Mouse (Mus musculus) kidney, adult 2 months (tissue): ENCODE measurements around the gene Ccn2. TPM values are rescaled to one million over a fixed set of nuclear protein-coding genes. Genes with fewer than 3 reads are reported as not detected.
"Not testable (repeated sequence)": the region's sequence is repeated elsewhere in the genome, so short reads cannot be mapped to it uniquely, and the experiment has no call there.

ENCODE experiments used
- DNase-seq: peaks from one replicate; pipeline ENCODE4 v3.0.0; 2021
- H3K27ac ChIP-seq: fragments of 200-500 bp; 2 replicates; pipeline ENCODE4 v1.5.1; 2012; ENCODE audit warnings: low read depth, low read length, control low read depth, inconsistent platforms; ENCODE audit not compliant: insufficient read depth
- H3K27me3 ChIP-seq: fragments of 200-500 bp; replicated peaks from 2 replicates; pipeline ENCODE4 v1.6.1; 2012; ENCODE audit warnings: mild to moderate bottlenecking, moderate library complexity, low read length, inconsistent platforms; ENCODE audit not compliant: control insufficient read depth, insufficient read depth
- H3K36me3 ChIP-seq: fragments of 200-500 bp; 2 replicates; pipeline ENCODE4 v1.6.1; 2012; ENCODE audit warnings: mild to moderate bottlenecking, moderate library complexity, low read length, inconsistent platforms; ENCODE audit not compliant: control insufficient read depth, insufficient read depth
- H3K4me1 ChIP-seq: fragments of 200-500 bp; 2 replicates; pipeline ENCODE4 v1.6.1; 2011; ENCODE audit warnings: low read length; ENCODE audit not compliant: control insufficient read depth, insufficient read depth
- H3K4me3 ChIP-seq: fragments of 200-500 bp; 2 replicates; pipeline ENCODE4 v1.5.1; 2011; ENCODE audit warnings: mild to moderate bottlenecking, low read depth, low read length, control low read depth; ENCODE audit not compliant: insufficient read depth
- CTCF ChIP-seq: fragments of 200-500 bp; conservative IDR thresholded peaks from 2 replicates; pipeline ENCODE4 v1.5.1; 2011; ENCODE audit warnings: low read depth, mild to moderate bottlenecking, control low read depth, low read length, moderate library complexity, mixed read lengths; ENCODE audit not compliant: insufficient read depth, insufficient read length
- POLR2A ChIP-seq: fragments of 200-500 bp; IDR thresholded peaks from one replicate; pipeline ENCODE4 v1.6.1; 2011; ENCODE audit warnings: low read depth, low read length, control low read depth
- WGBS: fragments of 180-500 bp; shearing (Covaris S2); methylation state at CpG from one replicate; pipeline ENCODE4 v1.1.7; 2018; 5-methylcytosine and 5-hydroxymethylcytosine counted together
- polyA plus RNA-seq: library from polyadenylated mRNA; depleted of rRNA; stranded (reverse); fragments of >200 nt; gene quantifications from 2 replicates; pipeline ENCODE4 v1.2.3, GENCODE M21; 2012

Gene Ccn2
- polyA plus RNA-seq, 1 experiment, result 115 TPM

DNA sequence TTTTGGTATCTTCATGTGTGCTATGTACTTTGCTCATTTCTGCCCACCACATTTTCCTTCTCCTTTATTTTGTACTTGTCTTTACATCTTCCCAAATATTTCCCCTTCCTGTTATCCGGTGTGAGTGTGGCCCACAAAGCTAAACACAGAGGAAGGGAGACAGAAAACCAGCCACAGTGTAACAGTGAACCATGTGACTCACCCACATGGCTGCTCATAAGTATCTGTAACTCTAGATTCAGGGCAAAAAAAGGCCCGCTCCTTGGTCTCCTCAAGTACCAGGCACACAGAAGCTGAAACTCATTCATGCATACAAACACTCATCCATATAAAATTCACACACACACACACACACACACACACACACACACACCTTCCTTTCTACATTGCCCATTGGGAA is 7.8 kb downstream of the Ccn2 start:
- WGBS, result 26% methylated on average over 2 of the region's 2 CpGs
- Histone ChIP-seq H3K4me1 (no peaks in the 10 kb centered on the region), H3K36me3 (no peaks in the 10 kb centered on the region; the same call in 1 of the 2 replicates), H3K27ac (no peak overlapping the region), H3K27me3 (no peaks in the 10 kb centered on the region), H3K4me3 (no peak overlapping the region)
- TF ChIP-seq CTCF, result no peak
- no peak for TF ChIP-seq POLR2A
- DNase-seq, result no peak

- Histone ChIP-seq H3K27ac (no peak overlapping the region), H3K4me1 (no peaks in the 10 kb centered on the region), H3K27me3 (no peaks in the 10 kb centered on the region), H3K36me3 (no peaks in the 10 kb centered on the region), H3K4me3 (no peak overlapping the region)
- no peak for DNase-seq
- TF ChIP-seq CTCF, result no peak
- TF ChIP-seq POLR2A, result no peak
These were observed 8.5 kb downstream of the Ccn2 start for GRCm38 (mm10) chr10:24603727-24604126.

GRCm38 (mm10) chr10:24609146-24609545 is 13.9 kb downstream of the Ccn2 start:
- H3K27ac ChIP-seq, result no peak overlapping the region
- DNase-seq, result no peak
- H3K36me3 ChIP-seq, result no peaks in the 10 kb centered on the region
- no peaks in the 10 kb centered on the region for H3K4me1 ChIP-seq
- TF ChIP-seq CTCF (no peak), POLR2A (no peak)
- no peaks in the 10 kb centered on the region for H3K27me3 ChIP-seq
- H3K4me3 ChIP-seq, result no peak overlapping the region
- 83% methylated on average over 3 of the region's 3 CpGs for WGBS

DNA sequence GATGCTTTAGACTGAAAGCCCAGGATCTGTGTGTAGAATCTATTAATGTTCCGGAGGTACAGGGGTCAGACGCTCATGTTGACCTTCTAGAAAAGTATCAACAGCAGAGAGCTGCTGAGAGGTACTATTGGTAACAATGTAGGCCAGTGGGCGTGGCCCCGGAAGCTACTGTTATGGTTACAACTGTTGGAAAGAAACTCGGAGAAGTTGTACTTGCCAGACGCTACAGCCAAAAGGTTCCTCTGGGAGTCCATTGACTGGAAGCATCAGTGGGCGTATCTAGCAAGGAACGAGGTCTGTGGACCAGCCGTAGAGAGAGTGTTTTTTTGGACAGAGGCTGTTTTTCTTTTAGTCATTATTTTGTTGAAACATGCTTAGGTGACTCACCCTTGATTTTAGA is 14.5 kb downstream of the Ccn2 start:
- H3K27me3 ChIP-seq, result no peaks in the 10 kb centered on the region
- DNase-seq, result no peak
- H3K4me1 ChIP-seq, result no peaks in the 10 kb centered on the region
- H3K4me3 ChIP-seq, result no peak overlapping the region
- no peak overlapping the region for H3K27ac ChIP-seq
- no peaks in the 10 kb centered on the region for H3K36me3 ChIP-seq
- TF ChIP-seq POLR2A, result no peak
- no peak for TF ChIP-seq CTCF
- 86% methylated on average over 9 of the region's 9 CpGs for WGBS

GRCm38 (mm10) chr10:24614726-24615125 is 19.5 kb downstream of the Ccn2 start:
- no peak overlapping the region for H3K27ac ChIP-seq
- H3K36me3 ChIP-seq, result no peaks in the 10 kb centered on the region
- no peak for DNase-seq
- H3K27me3 ChIP-seq, result no peaks in the 10 kb centered on the region
- no peak for TF ChIP-seq CTCF
- no peak for TF ChIP-seq POLR2A
- H3K4me1 ChIP-seq, result no peaks in the 10 kb centered on the region
- WGBS, result 94% methylated on average over 4 of the region's 4 CpGs
- no peak overlapping the region for H3K4me3 ChIP-seq

DNA sequence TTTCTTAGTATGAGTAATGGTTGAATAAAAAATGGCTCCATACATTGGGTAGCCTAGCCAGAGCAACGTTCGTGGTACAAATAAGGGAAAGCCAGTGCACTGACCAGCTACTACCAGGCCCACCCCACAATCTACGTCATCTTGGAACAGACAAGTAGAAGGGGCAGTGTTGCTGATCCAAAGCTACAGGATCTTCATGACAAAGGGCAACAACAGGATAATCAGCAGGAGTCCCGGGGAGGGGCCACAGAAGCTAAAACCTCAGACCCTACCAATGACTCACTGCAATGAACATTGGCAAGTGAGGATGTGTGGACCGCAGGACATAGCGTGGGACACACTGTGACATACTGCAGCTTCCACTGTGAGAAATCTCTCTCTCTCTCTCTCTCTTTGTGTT is 20.6 kb downstream of the Ccn2 start:
- DNase-seq, result no peak
- WGBS, result 94% methylated on average over 6 of the region's 6 CpGs
- no peaks in the 10 kb centered on the region for H3K4me1 ChIP-seq
- no peaks in the 10 kb centered on the region for H3K36me3 ChIP-seq
- no peak overlapping the region for H3K4me3 ChIP-seq
- no peaks in the 10 kb centered on the region for H3K27me3 ChIP-seq
- no peak overlapping the region for H3K27ac ChIP-seq
- no peak for TF ChIP-seq POLR2A
- no peak for TF ChIP-seq CTCF

DNA sequence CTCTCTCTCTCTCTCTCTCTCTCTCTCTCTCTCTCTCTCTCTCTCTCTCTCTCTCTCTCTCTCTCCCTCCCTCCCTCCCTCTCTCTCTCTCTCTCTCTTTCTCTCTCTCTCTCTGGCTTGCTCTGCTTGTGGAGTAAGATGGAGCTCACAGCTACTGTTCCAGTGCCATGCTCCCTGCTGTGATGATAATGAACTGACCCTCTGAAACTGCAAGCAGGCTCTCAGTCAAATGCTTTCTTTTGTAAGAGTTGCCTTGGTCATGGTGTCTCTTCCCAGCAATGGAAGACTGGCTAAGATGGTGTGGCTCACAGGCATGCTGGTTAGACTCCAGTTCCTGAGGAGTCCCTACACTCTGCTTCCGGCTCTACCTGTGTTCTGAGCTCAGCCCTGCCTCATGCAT is 21.3 kb downstream of the Ccn2 start:
- H3K27ac ChIP-seq, H3K4me1 ChIP-seq, H3K4me3 ChIP-seq, DNase-seq, H3K27me3 ChIP-seq, H3K36me3 ChIP-seq: not testable (repeated sequence)
- 88% methylated on average over 1 of the region's 1 CpGs for WGBS

DNA sequence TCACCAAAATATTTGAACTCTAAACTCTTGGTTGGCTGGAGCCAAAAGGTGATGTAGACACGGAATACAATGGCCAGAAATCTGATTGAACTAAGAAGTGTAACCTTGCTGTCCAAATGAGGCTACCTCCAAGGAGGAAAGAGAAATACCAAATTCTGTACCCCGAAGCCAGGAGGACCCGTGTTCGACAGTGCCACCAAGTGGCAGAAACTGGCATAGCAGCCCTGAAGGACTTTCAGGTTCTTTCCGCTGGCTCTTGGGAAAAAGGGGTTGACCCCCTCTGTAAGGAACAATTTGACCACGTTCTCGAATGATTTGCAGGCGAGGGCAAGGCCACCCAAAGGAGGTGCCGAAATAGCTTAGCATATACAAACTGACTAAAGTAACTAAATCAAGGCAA is 26.3 kb downstream of the Ccn2 start:
- H3K27ac ChIP-seq, result no peak overlapping the region
- TF ChIP-seq CTCF (peak; percentile 84), POLR2A (no peak)
- WGBS, result 21% methylated on average over 9 of the region's 9 CpGs
- H3K4me1 ChIP-seq, result no peaks in the 10 kb centered on the region
- no peak overlapping the region for H3K4me3 ChIP-seq
- no peaks in the 10 kb centered on the region for H3K36me3 ChIP-seq
- DNase-seq, result peak; percentile 59
- H3K27me3 ChIP-seq, result no peaks in the 10 kb centered on the region
